Mouse (Mus musculus): Measurements from ENCODE around the gene Anln.
"Not testable (repeated sequence)": the region's sequence is repeated elsewhere in the genome, so short reads cannot be mapped to it uniquely, and the experiment has no call there.

Gene Anln

DNA sequence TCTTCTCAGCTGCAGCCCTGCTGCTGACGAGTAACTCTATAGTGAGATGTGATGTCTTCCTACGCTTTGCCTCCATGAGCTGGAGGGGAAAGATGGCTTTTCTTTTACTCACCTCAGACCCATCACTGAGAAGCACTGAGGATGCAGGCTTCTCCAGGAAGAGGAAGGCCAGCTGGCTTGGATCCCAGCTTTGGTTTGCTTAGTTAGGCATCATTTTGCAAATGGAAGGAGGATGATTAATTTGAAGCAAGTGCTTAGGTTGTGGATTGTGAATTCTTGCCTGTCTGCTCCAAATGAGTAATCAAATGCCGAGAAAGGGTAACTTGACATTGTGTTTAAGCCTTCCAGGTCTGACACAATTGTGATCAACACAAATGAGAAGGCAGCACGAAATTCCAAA is 10.0 kb upstream of the Anln start:
- DNase-seq, result no peak

DNA sequence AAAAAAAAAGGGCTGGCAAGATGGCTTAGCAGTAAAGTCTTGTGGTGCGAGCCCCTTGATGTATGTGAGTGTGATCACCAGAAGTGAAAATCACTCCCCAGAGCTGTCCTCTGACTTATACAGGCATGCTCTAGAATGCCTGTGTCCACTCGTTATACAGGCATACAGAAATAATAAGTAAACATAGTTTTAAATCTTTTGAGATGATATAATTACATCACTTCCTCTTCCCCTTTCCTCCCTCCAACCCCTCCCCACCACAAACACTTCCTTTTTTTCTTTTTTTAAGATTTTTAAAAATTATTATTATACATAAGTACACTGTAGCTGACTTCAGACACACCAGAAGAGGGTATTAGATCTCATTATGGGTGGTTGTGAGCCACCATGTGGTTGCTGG is 5.7 kb upstream of the Anln start:
- DNase-seq, result no peak

DNA sequence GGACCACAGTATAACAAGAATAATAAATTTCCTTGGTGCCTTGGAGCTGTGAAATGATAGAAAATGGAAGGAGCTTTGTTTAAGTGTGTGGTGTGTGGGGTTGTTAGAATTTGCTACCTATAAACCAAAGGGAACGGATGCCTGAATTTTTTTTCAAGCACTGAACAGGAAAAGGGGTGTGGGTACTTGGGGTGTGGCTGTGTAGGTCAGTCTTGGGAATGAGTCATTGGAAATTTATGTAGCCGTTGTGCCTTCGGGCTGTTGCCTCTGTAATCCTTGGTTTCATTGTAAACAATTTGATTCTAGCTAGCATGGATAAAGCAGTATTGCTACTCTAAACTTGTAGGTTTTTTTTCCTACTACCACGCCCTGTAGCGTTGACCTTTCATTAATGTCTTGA is 1.4 kb upstream of the Anln start:
- DNase-seq, result no peak

DNA sequence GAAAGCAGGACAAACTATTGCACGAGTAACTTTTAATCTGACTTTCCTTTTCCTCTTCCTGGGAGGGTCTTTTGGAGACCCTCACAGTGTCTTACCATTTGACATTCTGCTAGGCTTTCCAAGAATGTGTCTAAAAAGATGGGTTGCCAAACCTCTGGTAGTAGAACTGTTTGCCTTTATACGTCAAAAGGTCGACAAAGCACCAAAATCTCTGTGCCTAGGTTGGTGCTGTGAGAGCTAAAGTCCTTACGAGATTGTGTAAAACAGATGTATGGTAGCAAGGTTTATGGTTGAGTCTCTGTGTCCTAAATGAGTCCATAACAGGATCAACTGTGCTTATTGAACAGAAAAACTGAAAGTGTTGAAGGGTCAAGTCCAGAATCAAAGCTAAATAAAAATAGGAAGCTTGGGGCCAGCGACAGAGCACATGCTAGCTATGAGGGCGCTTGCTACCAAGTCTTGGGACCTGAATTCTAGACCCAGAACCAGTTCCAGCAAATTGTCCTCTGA is 803 bp upstream of the Anln start:
- DNase-seq, result no peak

DNA sequence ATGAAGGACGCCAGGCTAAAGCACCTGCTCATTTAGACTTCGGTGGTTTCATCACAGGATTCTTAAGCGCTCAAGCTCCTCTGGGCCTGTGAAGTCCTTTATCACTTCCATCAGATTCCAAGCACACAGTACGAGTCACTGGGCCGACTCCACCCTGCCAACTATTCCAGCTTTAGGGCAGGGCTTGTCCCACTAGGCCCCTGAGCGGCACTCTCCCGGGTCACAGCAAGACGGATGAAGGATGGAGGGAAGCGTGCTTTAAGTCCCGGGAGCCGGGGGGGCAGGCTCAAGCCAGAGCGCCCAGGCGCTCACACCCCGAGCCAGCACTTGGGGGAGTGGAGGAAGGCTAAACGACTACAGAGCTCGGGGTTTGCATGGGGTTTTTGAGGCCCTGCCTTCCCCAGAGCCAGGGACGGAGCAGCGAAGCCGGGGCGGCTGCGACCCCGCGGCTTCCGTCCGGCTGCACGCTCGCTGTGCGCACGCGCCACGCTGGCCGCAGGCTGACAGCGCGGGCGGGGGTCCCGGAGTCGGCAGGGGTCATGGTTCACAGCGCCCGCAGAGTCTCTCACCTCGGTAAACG is 497 bp downstream of the Anln start:
- no peak for DNase-seq

DNA sequence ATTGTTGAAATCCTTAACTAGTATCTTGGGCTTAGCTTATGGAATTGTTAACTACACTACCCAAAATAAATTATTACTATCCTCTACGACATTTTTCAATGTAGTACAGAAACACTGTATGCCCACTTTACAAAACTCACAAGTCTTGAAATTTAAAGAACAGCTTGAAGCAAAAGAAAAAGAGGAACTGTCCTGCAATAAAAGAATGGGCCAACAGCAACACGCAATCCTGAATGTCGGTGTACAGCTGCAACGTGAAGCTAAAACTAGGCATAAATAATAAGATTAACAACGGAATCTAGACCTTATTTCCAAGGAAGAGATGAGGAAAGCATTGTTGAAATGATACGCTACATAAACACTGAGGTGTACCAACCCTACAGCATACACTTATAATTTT is 1.1 kb downstream of the Anln start:
- DNase-seq, result no peak

DNA sequence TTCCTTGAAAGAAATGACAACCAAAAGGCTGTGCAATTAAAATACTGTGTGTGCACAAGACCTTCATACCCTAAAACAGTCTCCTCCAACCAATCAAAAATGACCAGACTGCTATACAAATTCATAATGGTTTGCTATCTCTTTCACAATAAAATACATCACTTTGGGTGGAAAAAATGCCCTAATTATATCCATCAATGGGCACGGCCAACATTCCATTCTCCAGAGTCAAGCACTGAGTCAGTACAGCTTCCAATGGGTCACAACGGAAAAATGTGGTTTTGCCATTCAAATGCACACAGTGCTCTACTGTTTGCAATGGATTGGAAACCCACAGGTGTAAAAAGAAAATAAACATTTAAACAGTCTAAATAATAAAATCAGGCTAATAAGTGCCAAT is 3.1 kb downstream of the Anln start:
- DNase-seq, result no peak

DNA sequence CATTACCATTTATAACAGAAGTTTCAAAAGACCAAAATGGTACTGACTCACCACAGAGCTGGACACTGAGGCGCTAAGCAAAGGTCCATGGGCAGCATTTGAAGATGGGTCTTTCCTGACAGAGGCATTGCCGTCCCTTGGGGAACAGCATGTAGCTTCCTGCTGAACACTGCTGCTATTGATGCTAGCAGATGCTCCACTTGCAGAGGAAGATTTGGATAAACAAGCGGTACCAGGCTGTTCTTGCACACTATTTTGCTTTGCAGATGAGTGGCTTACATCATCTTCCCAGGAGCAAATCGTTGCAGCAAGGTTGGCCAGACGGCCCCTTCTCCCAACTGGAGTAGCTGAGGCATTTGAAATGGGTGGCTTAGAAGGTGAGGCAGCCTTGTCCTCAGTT is 12.9 kb downstream of the Anln start:
- no peak for DNase-seq

DNA sequence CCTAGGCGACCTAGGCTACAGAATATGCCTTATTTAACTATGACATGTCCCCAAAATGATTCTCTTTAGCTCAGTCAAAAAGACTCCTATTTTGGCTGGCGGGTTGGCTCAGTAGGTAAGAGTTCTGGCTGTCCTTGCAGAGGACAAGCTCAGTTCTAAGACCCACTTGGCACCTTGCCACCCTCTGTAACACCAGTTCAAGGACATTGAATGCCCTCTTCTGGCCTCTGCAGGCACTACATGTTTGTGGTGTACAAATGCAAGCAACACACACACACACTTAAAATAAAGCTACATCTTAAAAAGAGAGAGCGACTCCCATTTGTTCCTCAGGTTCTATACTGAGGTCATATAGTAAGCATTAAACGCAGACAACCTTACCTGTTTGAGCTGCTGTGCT is 16.2 kb downstream of the Anln start:
- DNase-seq, result no peak

DNA sequence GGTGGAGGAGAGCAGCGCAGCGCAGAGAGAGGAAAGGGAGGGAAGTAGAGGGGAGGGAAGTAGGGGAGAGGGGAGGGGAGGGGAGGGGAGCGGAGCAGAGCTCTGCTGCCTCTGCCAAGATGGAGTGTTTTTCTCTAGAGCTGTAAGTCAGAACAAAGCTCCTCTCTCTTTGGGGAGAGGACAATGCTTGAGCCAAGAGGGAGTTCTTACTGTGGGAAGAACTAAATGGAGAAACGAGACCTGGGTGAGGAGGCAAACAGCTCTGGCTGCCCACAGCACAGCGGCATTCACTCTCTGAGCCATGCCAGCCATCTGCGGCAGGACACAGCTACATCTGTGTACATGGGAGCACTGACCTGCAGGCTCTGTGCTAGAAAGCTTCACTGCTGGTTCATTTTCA is 21.0 kb downstream of the Anln start:
- no peak for DNase-seq

DNA sequence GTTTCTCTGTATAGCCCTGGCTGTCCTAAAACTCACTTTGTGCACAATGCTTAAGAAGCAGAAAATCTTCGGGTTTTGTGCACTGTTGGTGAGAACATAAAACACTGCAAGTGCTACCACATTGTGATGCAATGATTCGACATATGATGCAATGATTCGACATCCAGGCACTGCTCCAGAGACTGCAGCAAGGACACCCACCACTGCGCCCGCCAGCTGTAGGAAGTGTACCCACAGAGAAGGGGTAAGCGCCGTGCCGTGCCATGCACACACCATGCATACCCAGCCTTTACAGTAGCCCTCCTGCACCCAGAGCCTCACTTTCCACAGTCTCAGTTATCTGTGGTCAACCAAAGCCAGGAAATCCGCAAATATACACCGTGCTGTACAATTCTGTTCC is 22.4 kb downstream of the Anln start:
- no peak for DNase-seq

DNA sequence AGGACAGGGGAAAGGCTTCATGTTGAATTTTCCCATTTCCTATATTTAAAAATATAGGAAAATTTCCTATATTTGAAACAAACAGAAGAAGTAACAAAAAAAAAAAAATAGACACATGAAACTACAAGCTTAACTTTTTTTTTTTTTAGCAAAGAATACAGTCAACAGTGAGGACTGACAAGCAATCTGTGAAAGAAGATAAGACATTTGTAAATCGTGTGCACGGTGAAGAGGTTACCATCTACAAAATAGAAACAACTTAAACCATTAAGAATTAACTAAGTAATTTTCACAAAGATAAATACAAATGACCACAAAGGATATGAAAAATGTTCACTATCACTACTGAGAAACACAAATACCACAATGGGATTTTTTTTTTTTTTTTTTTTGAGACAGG is 22.8 kb downstream of the Anln start:
- DNase-seq, result no peak

DNA sequence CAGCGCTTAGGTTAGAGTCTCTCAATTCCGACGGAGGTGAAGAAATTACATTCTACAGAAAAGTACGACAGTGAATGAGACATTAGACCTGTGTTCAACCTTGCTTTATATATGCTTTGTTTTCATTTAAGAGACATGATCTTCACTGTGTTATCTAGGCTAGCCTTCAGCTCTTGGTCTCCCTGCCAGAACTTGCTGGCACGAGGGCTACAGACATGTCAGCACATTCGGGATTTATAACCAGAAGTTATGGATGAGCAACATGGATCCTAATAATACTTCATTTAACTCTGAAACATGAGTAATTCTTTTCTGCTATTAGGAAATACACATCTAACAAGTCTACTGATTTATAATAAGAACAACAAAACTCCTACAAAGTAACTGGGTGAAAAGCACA is 28.1 kb downstream of the Anln start:
- no peak for DNase-seq

DNA sequence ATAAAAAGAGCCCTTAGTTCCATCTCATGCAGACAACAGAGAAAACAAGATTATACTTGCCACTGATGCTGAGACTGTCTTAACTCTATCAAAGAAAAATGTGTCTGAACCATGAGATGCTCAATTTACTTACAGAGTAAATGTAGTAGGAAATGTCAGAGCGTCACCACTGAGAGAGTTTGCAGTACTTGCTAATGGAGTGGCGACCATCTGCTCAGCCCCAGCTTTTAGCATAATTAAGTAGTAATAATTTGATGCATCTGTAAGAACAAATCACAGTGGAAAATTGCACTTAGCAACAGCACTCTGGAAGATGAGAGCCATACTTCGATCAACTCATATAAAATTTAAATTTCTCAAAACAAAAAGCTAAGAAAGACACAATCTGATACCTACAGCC is 33.1 kb downstream of the Anln start:
- no peak for DNase-seq

DNA sequence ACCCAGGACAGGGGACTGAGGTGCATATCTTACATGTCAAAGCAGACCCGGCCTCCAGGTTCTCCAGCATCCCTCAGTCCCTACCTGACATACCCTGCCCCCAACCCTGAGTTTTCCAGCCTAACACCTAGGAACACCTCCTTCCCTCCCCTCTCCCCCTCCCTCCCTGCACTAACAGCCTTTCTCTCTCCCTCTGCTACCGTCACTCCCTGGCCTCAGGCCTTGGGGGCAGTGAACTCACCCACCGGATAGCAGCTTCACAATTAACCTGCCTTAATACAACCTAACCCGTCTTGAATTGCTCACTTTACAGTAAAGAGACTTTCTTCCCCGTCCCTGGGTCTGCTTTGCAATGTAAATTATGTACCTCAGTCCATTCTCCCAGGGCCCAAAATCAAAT is 35.1 kb downstream of the Anln start:
- DNase-seq, result no peak

DNA sequence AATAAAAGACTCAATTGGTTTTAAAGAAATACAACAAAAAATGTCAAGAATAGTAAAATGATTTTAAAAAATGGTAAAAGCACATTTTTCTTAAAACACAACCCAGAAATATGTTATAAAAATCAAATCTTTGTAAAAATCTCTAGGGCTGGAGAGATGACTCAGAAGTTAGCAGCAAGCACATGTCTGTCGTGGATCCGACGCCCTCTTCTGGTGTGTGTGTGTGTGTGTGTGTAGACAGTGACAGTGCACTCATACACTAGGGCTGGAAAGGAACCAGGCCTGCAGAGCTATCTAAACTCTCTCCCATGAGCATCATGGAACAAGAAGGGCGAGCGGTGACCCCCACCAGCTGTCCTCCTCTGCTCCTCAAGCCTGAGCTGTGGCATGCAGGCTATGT is 35.5 kb downstream of the Anln start:
- DNase-seq, result no peak

DNA sequence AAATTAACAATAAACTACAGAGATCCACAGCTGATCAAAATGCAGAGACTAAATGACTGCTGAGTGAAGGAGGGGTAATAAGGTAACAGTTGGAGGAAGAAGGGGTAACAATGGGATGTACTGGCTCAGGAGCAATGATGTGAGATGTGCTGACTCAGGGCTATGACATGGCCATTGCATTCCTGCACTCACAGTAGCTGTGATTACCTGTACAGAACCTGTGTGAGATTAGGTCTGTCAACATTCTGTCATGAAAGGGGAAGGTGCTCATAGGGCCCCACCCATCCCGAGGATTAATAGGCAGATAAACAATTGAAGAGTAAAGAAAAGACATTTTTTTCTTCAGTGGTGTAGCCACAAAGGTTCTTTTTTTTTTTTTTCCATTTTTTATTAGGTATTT is 48.7 kb downstream of the Anln start:
- DNase-seq, result no peak

DNA sequence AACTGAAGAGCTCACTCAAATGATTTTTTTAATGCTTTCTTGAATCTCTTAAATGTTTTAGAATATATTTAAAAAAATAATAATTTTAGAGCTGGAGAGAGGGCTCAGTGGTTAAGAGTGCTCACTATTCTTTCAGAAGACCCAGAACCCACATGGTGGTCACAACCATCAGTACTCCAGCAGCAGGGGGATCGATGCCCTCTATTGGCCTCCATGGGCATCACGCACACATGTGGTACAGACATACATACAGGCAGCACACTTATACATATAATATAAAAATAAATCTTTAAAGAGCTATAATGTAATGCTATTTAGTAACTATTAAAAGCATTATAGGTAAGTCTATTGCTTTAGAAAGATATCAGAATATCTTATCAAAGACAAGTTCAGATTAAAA is 51.8 kb downstream of the Anln start:
- no peak for DNase-seq

DNA sequence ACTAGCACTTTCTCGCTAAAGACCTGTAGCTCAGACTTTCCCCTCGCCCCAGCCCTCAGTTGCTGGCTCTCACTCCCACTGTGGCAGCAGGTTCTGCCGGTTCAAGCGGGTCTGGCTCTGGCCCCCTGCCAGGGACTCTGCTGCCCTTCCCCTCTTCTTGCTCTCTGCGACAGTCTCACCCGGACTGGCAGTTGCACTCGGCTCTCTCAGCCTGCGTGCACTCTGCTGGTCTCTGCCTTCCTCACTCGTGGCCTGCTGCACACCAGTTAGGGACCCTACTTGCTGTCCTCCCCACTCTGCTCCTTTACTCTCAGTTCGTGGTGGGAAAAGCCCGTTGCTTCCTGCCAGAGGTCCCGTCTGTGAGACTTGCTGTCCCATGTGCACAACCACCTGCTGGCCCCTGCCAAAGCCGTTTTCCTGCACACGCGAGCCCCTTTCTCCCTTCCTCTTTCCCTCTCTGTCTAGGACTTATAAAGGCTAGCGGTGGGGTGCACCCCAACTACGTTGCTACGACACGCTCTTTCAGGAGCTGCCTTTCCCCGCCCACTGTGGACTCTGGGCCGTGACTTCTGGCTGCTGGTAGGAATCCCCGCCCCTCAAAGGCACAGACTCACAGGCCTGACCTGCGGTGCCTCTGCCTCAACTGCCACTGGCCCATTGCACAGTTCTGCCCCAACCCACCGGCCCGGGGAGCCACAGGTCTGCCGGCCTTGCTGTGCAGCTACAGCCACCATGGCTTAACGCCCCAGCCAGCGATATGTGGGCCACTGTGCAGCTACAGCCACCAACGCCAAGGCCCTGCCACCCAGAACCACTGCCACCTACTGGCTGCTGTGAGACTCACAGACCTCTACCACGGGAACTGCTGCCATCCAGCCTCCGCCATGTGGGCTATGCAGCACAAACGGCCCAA is 61.3 kb downstream of the Anln start:
- DNase-seq, result peak; percentile 94

DNA sequence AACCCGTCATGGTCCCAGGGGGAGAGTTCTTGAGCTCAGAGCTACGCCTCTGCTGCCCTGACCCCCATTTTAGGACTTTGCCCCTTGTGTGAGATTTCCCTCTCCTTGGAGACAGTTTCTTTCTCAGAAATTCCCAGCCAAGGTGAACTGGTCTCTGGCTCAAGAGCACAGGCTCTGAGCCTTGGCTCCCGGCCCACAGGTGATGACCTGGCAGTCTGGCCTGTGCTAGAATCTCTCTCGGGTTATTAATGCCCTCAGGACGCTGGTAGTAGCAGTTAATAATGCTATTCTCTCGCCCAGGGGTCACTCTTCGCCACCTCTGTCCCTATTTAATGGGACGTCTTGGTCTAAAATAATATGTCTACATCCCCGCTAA is 61.9 kb downstream of the Anln start:
- DNase-seq, result peak; percentile 91

DNA sequence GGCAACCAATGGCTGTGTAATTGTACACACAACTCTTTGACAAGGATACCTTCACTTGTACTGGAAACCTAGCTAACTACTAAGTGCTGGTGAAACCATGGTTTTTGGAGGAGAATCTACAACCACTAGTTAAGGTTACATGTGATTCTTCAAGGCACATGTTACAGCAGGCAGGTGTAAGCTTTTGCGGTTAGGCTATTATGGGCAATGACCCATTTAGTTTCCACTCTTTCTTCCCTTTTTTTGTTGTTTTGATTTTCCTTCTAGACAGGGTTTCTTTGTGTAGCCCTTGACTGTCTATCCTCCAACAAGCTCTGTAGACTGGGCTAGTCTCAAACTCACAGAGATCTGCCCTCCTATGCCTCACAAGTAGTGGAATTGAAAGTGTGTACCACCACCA is 64.4 kb downstream of the Anln start:
- DNase-seq, result no peak

DNA sequence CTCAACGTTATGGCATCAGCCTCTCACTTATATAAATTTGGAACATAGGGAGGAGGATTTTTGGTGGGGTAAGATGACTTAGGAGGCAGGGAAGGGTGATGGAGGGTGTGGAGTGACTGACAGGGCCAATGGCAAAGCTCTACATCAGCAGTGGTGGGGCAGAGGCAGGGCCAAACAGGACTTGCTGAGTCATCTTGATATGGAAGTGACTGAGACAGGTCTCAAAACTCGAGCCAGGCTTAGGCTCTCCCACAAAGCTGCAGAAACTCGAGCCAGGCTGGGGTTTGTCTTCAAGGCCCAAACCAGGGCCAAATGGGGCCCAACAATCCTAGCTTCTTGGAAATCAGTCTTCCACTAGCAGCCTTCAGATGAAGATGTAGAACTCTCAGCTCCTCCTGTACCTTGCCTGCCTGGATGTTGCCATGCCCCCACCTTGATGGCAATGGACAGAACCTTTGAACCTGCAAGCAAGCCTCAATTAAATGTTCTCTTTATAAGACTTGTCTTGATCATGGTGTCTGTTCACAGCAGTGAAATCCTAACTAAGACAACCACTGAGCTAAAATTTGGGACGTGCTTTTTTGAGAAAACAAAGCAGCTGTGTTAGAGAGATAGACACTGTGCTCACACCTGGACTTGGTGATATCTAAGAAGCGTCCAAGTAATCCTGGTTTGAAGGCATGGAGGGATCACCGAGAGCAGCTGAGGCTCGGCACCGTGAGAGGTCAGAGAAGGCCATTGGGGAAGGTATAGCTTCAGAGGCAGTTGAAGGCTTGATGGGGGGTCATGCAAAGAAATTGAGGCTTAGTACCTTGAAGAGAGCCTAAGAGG is 66.4 kb downstream of the Anln start:
- DNase-seq, result no peak

DNA sequence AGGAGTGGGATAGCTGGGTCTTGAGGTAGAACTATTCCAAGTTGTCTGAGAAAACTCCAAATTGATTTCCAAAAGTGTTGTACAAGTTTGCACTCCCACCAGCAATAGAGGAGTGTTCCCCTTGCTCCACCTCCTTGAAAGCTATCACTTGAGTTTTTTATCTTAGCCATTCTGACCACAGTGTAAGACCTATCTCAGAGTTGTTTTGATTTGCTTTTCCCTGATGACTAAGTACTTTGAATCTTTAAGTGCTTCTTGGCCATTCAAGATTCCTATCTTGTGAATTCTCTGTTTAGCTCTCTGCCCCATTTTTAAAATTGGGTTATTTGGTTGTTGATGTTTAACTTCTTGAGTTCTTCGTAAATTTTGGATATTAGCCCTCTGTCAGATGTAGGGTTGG is 69.9 kb downstream of the Anln start:
- DNase-seq, result no peak

DNA sequence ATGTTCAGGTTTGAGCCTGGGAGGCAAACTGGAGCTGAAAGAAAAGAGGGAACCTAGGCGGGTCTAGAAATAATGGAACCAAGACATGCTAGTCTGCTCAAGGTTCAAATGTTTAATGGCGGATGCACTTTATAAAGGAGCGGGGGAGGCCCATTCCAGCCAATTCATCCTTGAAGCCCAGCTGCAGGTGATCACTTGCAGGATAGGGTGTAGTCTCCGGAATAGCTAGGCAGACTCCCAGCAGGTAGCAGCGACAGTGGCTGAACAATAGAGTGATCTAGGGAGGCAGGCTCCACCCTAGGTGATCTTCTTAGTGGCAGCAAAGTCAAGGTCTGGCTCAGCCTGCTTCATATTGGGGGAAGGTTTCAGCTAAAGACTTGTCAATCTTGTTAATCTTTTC is 72.9 kb downstream of the Anln start:
- not testable (repeated sequence) for DNase-seq
